ENCODE assay signal across 22 mouse cellular contexts in genomic region chr10:61798133-61798576, GRCm38 (mm10). TPM values are rescaled to one million over a fixed set of nuclear protein-coding genes. Genes with fewer than 3 reads are reported as not detected.
DNase-seq lines count a peak whose midpoint lies in the region; ATAC-seq and TF ChIP-seq lines count a peak whose summit lies in the region.
"Had no signal": no experiment of that assay in that cellular context is flagged by ENCODE, and none has a peak within 500 bp of the region (broad histone marks: within the 10 kb centered on the region; RNA-seq: fewer than 3 reads in every experiment).

No protein-coding gene starts in this region.

- no peaks in the 10 kb centered on the region for H3K27me3 ChIP-seq in forebrain, embryonic 14.5 days (replicated peaks; ENCODE audit: control insufficient read depth, insufficient read depth, low read length)
- no peaks in the 10 kb centered on the region for H3K27me3 ChIP-seq in forebrain, embryonic 10.5 days (ENCODE audit: poor library complexity, severe bottlenecking)
- H3K27me3 ChIP-seq in lung, embryonic 14.5 days (ENCODE audit: insufficient read depth, low read length): no peaks in the 10 kb centered on the region
- no peaks in the 10 kb centered on the region for H3K27me3 ChIP-seq in neural tube, embryonic 14.5 days (ENCODE audit: control insufficient read depth, insufficient read depth, low read length)
- H3K27me3 ChIP-seq: heart, embryonic 12.5 days; intestine, embryonic 15.5 days; midbrain, embryonic 12.5 days; stomach, embryonic 15.5 days had no signal

- 0 out of 2 replicates have a peak, but pooled peaks have one; percentile 37 for ATAC-seq in forebrain, embryonic 14.5 days
- ATAC-seq in lung, embryonic 14.5 days (ENCODE audit: insufficient read depth): peak; percentile 68
- 0 out of 2 replicates have a peak, but pooled peaks have one; percentile 38 for ATAC-seq in neural tube, embryonic 14.5 days (ENCODE audit: low read depth)
- ATAC-seq: hindbrain, embryonic 16.5 days; intestine, embryonic 15.5 days had no signal

- H3K4me2 ChIP-seq in forebrain, embryonic 14.5 days (ENCODE audit: low read length): no peak overlapping the region
- H3K4me2 ChIP-seq in lung, embryonic 14.5 days: peak overlapping the region; percentile 31; the same call in 1 of the 2 replicates
- H3K4me2 ChIP-seq in neural tube, embryonic 14.5 days (ENCODE audit: low read depth, low read length): no peak overlapping the region
- H3K4me2 ChIP-seq: heart, embryonic 12.5 days; intestine, embryonic 15.5 days; midbrain, embryonic 12.5 days; stomach, embryonic 15.5 days had no signal

- peak; percentile 22 for DNase-seq in forebrain, embryonic 14.5 days (ENCODE audit: low spot score)
- no peak for DNase-seq in forebrain, embryonic 10.5 days (ENCODE audit: extremely low spot score, low spot score)
- peak; percentile 55 for DNase-seq in lung, embryonic 14.5 days
- DNase-seq in lung, postnatal 36 days: no peak
- DNase-seq in layer of hippocampus, postnatal 10 days (ENCODE audit: low spot score in 2 of 2): peak; percentile 18 to 54
- no peak for DNase-seq in gastrocnemius, postnatal 4 days (ENCODE audit: low spot score in 2 of 2)
- DNase-seq: adrenal gland, postnatal 14 days; cerebellum, adult 9-11 months; gastrocnemius, postnatal 14 days; heart, adult 18-20 months; heart, postnatal 10 days; kidney, adult 8-10 months; kidney, postnatal 10 days; right cerebral cortex, adult 18-20 months; thymus, postnatal 25 days had no signal

- H3K4me1 ChIP-seq in forebrain, embryonic 14.5 days (ENCODE audit: control insufficient read depth, insufficient read depth, low read length): no peaks in the 10 kb centered on the region
- peaks cover 18% of the 10 kb centered on the region for H3K4me1 ChIP-seq in forebrain, embryonic 10.5 days
- peaks cover 6% of the 10 kb centered on the region; the same call in 1 of the 2 replicates for H3K4me1 ChIP-seq in lung, embryonic 14.5 days (ENCODE audit: insufficient read depth)
- no peaks in the 10 kb centered on the region for H3K4me1 ChIP-seq in neural tube, embryonic 14.5 days (ENCODE audit: control insufficient read depth, insufficient read depth, low read length)
- H3K4me1 ChIP-seq: heart, embryonic 12.5 days had no signal

- no peaks in the 10 kb centered on the region for H3K36me3 ChIP-seq in forebrain, embryonic 14.5 days (ENCODE audit: control insufficient read depth, insufficient read depth, low read length)
- H3K36me3 ChIP-seq in forebrain, embryonic 10.5 days (replicated peaks): no peaks in the 10 kb centered on the region
- no peaks in the 10 kb centered on the region for H3K36me3 ChIP-seq in lung, embryonic 14.5 days (ENCODE audit: insufficient read depth)
- H3K36me3 ChIP-seq in neural tube, embryonic 14.5 days (ENCODE audit: control insufficient read depth, insufficient read depth, low read length): no peaks in the 10 kb centered on the region
- H3K36me3 ChIP-seq: heart, embryonic 12.5 days; hindbrain, embryonic 10.5 days; intestine, embryonic 15.5 days; midbrain, embryonic 12.5 days; stomach, embryonic 15.5 days had no signal

- no peak overlapping the region for H3K27ac ChIP-seq in forebrain, embryonic 14.5 days (ENCODE audit: low read depth, low read length)
- no peak overlapping the region for H3K27ac ChIP-seq in forebrain, embryonic 10.5 days
- H3K27ac ChIP-seq in lung, embryonic 14.5 days (ENCODE audit: low read depth): no peak overlapping the region
- no peak overlapping the region for H3K27ac ChIP-seq in neural tube, embryonic 14.5 days (ENCODE audit: low read depth, low read length)
- H3K27ac ChIP-seq: hindbrain, embryonic 10.5 days; intestine, embryonic 15.5 days; midbrain, embryonic 12.5 days; stomach, embryonic 15.5 days had no signal

- WGBS in forebrain, embryonic 14.5 days: 80% methylated on average over 15 of the region's 15 CpGs
- 94% methylated on average over 15 of the region's 15 CpGs for WGBS in forebrain, embryonic 10.5 days
- WGBS in lung, embryonic 14.5 days: 35% methylated on average over 15 of the region's 15 CpGs
- WGBS in neural tube, embryonic 14.5 days: 65% methylated on average over 15 of the region's 15 CpGs

- no peaks in the 10 kb centered on the region for H3K9me3 ChIP-seq in forebrain, embryonic 14.5 days (replicated peaks; ENCODE audit: control insufficient read depth, low read length)
- peaks cover 4% of the 10 kb centered on the region; the same call in 1 of the 2 replicates for H3K9me3 ChIP-seq in forebrain, embryonic 10.5 days
- 0 out of 2 replicates have a peak, but pooled peaks cover 4% of the 10 kb centered on the region for H3K9me3 ChIP-seq in lung, embryonic 14.5 days (ENCODE audit: low read depth, low read length)
- no peaks in the 10 kb centered on the region for H3K9me3 ChIP-seq in neural tube, embryonic 14.5 days (ENCODE audit: control insufficient read depth, low read length)
- H3K9me3 ChIP-seq: hindbrain, embryonic 10.5 days; intestine, embryonic 15.5 days; midbrain, embryonic 12.5 days; stomach, embryonic 15.5 days had no signal

- no peak for TF ChIP-seq CTCF in lung, embryonic 14.5 days (IDR thresholded peaks at IDR 0.05; ENCODE audit: low read depth)

- H3K9ac ChIP-seq in forebrain, embryonic 14.5 days (ENCODE audit: low read length): no peak overlapping the region
- no peak overlapping the region for H3K9ac ChIP-seq in lung, embryonic 14.5 days
- H3K9ac ChIP-seq in neural tube, embryonic 14.5 days (replicated peaks; ENCODE audit: low read depth, low read length): no peak overlapping the region
- H3K9ac ChIP-seq: heart, embryonic 12.5 days; intestine, embryonic 15.5 days; midbrain, embryonic 12.5 days; stomach, embryonic 15.5 days had no signal

- H3K4me3 ChIP-seq in forebrain, embryonic 14.5 days (ENCODE audit: low read depth, low read length): no peak overlapping the region
- no peak overlapping the region for H3K4me3 ChIP-seq in forebrain, embryonic 10.5 days
- H3K4me3 ChIP-seq in lung, embryonic 14.5 days (ENCODE audit: low read depth, low read length): no peak overlapping the region
- no peak overlapping the region for H3K4me3 ChIP-seq in neural tube, embryonic 14.5 days (ENCODE audit: low read depth, low read length)
- H3K4me3 ChIP-seq: heart, embryonic 12.5 days; hindbrain, embryonic 10.5 days; intestine, embryonic 15.5 days; midbrain, embryonic 12.5 days; stomach, embryonic 15.5 days had no signal

RNA-seq across cellular contexts. Expression of gene H2afy2, which starts 14.2 kb away (rescaled TPM):
- polyA plus RNA-seq in forebrain, embryonic 14.5 days (2014; fragmentation: Nextera tagmentation; extraction: Ambion mirVana): 188 and 220 TPM in 2 replicates
- 327 and 330 TPM in 2 replicates for polyA plus RNA-seq in forebrain, embryonic 10.5 days (2016; fragmentation: Nextera tagmentation; extraction: Ambion mirVana)
- polyA plus RNA-seq in lung, embryonic 14.5 days (2014; fragmentation: Nextera tagmentation; extraction: Ambion mirVana): 132 and 142 TPM in 2 replicates
- total RNA-seq in layer of hippocampus, postnatal 10 days (2021): 10 to 100 TPM; 36.8 to 37.1 TPM
- polyA plus RNA-seq in neural tube, embryonic 14.5 days (2014; fragmentation: Nextera tagmentation; extraction: Ambion mirVana): 203 and 238 TPM in 2 replicates
- 10 to 100 TPM; 14.3 to 14.6 TPM for total RNA-seq in gastrocnemius, postnatal 4 days (2021)

Comparison
In these comparisons a context has a peak if more than half of its experiments do, and no peak if none do; other contexts are left out.
1. DNase-seq: peak in forebrain, embryonic 14.5 days (single experiment), lung, embryonic 14.5 days (single experiment) and layer of hippocampus, postnatal 10 days (2 of 2); none in forebrain, embryonic 10.5 days (single experiment), lung, postnatal 36 days (single experiment) and gastrocnemius, postnatal 4 days (0 of 2).
2. Peak in every context shown above with its lines, with median percentiles within 50 percentile points of each other: ATAC-seq.